Mouse (Mus musculus): ENCODE measurements at regions not wholly inside any gene's neighbourhood (a gene's known extent, or its start where the extent isn't known, plus 50 kb on each side); places are given as distances from the start of the nearest gene placed in this dataset.

DNA sequence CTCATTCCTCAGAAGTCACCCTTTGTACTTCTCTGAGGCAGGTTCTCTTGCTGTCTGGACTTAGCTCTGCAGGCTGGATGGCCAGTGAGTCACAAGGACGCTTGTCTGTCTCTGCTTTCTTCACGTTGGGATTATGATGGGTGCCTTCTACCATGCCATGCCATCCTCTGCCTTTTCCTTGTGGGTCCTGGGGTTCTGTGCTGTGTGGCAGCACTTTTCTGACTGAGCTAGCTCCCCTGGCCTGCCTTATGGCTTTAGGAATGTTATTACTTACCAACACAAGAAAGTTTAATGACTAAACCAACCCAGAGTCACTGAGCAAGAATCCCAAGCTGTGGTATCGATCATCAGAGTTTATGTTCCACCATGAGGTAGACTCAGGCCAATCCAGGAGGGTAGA is 280.7 kb downstream of the Gm49356 start:
- DNase-seq (ENCODE audit: low spot score in 2 of 2) = no peak

DNA sequence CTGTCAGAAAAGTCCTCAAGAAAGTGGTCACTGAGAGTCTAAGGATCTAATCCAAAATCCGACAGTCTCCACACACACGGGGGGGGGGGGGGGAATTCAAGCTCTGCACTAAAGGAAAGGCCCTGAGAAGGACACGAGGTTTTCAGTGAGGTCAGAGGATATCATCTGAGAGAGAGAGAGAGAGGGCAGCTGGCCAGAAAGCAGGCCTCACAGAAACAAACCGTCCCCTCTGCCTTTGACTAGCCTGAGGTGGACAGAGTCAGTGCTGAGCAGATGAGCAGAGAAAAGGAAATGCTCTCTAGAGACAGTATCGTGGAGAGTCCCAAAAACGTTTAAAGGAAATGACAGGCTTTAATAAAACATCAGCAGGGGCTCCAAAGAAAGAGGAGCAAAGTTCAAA is 282.0 kb downstream of the Gm49356 start:
- DNase-seq (ENCODE audit: low spot score in 2 of 2) = no peak

DNA sequence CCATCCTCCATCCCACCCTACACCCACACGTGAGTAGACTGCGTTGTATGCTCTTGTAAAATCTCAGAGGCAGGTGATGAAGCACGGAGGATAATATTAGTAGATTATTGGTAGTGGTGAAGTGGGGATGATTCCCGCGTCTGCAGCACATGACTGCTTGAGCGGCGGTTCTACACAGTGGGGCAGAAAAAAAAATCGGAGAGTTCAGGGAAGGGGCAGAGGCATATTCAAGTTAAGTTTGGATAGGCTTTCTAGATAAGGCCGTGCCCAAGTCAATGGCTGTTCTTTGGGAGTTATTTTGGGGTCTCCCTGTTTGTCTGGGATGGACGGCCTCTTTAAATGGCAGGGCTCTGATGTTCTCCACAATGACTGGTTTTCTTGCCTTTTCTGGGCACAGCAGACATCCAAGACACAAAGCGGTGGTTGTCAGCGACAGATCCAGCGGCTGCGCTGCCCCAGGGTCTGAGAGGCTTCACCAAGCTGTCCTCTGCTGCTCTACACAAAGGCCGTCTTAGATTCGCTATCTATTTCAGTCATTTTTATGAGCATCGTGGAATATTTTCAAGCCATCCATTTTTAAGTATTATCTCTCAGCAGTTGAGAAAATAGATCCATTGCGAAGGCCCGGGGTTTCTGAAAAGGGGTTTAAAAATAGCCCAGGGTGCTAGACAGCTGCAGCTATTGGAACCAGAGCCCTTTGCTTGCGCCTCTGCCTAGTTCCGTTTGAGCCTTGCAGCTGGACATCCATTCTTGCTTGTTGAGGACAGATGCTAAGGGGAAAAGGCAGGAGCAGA is 284.6 kb downstream of the Gm49356 start:
- DNase-seq (ENCODE audit: low spot score in 2 of 2) = no peak

DNA sequence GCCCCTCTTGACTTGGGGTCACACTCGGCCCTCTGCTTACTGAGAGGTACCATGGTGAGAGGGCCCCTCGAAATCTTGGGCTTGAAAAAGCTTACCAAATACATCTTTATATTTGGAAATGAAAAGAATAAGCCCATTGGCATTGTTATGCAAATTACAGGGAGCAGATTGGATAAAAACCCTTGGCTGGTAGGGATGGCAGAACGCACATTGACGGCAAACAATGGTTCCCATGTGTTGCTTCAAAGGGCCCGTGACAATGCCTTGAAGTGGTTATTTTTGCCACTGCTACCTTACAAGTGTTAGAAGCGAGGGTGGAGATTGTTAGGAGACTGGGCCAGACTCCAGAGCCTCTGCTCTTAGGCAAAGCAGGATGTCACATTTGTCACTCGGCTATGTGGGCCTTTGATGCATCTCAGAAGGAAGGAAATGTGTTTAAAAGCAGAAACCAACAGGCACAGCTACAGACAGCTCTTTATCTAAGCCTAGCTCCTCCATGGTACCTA is 285.2 kb downstream of the Gm49356 start:
- no peak for DNase-seq (ENCODE audit: low spot score in 2 of 2)

DNA sequence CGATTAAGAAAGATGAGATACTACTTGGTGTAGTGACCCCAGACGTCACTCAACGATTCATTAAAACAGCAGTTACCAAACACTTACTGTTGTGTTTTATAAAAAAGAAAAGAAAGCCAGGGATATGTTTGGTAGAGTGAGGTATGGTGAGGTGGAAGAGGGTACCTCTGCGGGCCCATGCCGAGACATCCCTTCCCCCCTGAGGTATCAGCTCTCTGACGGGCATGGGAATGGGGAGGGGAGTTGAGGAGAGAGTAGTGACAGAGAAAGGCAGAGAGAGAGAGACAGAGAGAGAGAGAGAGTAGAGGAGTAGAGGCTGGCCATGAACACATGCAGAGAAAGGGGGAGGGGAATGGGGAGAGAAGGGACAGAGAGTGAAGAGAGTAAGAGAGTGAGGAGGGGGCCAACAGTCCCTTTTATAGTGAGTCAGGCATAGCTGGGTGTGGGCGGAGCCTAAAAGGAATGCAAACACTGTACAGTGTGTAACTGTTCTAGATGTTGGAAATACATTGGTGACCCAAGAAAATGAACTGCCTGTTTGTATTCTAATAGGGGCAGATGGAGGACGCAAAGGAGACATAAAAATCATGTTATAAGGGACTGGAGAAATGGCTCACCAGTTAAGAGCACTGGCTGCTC is 285.9 kb downstream of the Gm49356 start:
- no peak for DNase-seq (ENCODE audit: low spot score in 2 of 2)

DNA sequence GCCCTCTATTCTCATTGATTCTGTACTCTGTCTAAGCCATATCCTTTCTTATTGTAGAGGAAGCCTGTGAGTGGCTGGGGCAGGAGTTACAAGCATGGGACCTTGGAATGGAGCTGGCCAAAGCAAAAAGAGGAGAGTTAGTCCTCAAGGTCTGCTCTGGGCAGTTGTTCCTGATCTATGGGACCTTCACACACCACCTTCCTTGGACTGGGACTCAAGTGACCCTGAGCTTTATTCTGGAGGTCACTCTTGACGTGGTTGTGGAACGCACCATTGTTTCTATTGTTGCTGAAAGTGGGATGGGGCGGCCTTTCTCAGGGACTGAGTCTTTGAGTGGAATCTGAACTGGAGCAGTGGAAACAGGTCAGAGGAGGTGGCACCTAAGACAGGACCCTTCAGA is 291.0 kb downstream of the Gm49356 start:
- no peak for DNase-seq (ENCODE audit: low spot score in 2 of 2)

DNA sequence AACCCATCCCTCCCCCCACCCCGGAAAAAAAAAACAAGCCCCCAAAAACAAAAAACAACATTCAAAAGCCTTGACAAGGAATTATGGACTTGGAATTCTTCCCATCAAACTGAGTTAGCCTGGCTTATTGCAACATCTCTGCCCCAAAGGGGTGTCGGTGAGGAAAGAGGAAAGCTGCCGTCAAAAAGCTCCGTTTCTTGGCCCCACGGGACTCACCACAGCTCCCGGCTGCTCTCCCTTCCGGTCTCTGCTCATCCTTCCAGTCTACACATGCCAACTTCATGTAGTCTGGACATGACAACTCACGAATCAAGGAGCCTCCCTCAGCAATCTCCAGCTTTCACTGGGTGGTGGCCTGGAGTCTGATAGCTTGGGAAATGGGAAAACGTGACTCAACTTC is 295.4 kb downstream of the Gm49356 start:
- DNase-seq (ENCODE audit: low spot score in 2 of 2) = no peak

DNA sequence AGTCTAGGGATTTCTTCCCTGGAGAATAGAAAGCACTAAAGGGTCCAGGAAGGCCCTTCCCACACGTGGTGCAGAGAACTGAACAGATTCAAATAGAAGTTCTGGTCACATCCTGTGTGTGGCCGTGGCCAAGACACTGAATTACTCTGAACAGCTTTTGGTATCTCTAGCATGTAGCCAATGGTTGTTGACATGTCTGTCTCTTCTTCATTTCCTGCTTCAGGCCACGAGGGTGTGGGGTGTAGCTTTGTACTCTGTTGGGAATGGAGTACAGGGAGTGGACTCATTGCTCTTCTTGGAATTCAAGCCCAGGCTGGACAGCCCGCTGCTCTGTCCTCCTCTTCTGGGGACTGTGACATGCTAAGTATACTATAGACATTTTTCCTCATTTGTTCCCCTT is 298.5 kb downstream of the Gm49356 start:
- no peak for DNase-seq (ENCODE audit: low spot score in 2 of 2)

DNA sequence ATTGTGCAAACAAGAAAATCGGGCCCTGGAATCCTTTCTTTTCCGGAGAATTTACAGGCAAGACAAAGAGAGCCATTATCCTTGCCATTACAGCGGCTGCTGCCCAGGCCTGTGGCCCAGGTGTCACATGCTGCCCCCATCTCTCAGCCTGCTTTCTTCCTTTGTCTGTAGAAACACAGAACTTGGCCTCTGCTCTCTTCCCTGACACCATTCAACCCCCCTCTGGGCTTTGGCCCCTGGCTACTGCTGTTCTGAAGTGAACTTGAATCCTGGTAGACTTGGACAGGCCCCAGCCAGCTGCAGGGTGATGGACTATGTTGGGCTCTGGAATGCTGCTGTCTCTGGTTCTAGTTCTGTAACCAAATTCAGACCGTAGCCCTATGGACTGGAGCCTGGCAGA is 299.3 kb downstream of the Gm49356 start:
- DNase-seq (ENCODE audit: low spot score in 2 of 2) = no peak

DNA sequence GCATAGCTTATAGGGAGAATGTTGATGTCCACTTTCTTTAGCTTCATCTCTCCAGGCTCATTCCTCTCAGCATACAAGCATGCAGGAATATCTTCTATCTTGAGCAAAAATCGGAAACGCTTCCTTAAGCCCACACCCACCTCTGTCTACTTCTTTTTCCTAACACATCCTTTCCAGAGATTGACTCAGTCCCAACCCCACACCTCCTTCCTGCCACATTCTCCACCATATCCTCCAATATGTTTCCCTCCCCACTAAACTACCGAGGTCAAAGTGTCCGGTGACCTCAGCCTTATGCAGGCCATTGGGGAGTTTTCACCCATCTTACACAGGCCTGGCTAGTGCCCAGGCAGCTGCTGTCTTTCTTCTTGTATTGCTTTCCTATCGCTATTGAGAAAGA is 301.4 kb downstream of the Gm49356 start:
- no peak for DNase-seq (ENCODE audit: low spot score in 2 of 2)

DNA sequence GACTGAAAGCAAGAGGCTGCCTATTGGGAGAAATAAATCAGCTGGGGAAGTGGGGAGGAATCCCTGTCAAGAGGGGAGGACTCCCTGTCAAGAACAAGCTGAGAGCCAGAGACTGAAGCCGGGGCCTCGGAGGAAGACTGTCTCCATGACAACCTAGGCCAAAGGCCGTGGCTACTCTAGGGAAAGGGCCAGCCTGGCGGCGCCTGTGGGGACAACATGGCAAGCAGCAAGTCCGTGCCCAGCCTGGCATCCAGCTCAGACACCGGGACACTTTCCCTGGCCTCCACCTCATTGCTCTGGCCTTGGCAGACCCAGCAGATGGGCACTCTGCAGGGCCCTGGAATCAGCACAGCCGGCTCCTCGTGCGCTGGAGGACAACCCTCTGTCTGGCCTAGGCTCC is 305.3 kb downstream of the Gm49356 start:
- DNase-seq (ENCODE audit: low spot score in 2 of 2) = no peak

DNA sequence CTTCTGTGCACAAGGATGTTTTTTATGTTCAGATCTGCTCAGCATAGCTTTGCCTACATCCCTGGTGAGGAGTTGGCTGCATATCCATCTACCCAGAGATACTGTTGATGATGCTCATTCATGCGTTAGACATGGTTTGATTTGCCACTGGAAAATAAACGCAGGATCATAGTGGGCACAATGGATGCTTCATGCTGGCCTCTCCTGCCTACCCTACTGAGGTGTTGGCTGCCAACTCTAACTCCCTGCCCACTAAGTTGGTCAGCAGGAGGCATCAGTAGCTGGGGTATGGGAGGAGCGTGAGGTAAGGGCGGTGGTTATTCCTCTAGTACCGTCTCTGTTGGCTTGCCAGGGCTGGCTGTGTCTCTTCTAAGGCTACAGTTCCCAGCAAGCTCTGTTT is 307.3 kb downstream of the Gm49356 start:
- no peak for DNase-seq (ENCODE audit: low spot score in 2 of 2)

DNA sequence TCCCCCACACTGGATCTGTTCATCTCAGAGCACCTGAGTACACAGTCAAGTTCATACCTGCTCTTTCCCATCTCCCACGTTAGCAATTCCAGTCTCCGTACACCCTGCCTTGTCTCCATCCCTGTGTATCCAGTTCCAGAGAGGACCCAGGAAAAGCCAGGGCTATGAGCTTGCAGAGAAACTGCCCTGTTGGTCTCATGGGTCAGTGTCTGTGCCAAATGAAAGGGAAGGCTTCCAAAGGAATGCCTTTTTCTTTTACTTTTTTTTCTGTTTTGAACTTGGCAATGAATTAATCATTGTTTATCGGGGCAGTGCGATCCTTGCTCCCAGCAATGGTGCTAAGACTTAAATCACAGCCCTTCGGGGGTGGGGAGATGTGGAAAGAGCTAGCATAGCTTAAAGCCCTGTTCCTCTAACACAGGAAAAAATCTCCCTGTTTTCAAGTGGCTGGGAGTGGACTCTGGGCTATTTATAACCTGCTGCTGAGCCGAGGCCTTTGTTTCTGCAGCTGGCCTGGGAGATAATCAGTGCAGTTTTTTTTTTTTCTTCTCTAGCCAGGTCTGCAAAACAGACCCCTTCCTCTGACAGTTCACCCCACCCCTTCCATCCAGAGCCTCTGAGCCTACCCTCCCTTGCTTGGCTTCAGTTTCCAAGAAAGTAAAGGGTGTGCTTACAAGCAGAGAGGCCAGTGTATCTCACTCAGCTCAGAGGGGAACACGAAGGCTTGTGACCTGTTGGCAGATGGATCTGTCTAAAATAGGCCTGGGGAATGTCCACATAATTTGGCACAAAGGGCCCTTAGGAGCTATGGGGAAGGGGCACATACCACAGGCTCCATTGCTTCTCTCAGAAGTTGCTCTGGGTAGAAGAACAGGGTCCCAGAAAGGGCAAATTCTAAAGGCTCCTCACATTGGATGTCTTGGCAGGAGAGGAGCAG is 308.6 kb downstream of the Gm49356 start:
- DNase-seq (ENCODE audit: low spot score in 2 of 2) = no peak

DNA sequence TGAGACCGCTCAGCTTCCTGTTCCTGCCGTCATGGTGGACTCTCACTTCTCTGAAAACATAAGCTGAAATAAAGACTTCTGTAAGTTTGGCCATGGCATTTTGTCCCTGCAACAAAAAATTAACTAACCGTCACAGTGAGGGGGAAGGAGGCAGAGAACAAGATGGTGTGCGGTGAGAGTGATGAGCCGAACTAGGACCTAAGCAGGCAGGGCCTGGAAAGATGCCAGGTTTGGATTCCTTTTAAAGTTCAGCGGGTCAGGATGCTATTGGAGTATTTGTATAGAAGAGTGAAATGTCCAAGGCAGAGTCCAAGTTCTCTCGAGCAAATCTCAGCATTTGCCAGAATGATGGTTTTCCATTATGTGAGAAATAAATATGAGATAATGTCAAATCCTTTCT is 312.3 kb downstream of the Gm49356 start:
- DNase-seq (ENCODE audit: low spot score in 2 of 2) = no peak

DNA sequence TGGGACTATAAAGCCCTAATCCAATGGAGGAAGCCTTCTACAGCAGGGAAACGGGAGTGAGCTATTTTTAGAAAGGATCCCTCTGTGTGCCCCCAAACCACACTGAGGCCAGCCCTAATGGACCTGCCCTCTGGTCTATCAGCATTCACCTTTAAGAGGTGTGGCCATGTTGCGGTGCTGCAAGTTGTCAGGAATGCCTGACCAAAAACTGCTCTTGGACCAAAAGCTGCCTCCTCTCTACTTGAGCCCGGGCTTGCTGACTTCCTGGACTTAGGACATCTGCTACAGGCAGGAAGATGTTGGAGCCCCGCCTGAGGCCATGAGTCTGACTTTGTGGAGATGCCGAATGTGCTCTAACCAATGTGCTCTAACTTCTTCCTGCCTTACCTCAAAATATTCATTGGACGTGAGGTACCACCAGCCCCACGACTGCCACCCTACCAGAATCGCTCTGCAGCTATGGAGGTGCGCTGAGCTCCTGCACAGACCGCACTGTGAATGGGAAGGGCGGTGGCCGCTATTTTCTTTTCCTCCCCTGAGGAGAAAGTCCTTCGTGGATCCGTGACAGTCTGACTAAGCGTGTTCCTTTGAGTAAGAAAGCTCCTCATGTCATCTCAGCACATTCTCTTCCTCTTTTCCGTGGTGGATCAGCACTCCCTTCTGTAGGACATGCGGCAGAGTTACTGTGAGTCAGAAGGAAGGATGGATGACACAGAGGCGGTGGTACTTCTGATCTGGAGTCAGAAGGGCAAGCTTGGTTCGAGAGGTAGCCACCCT is 313.0 kb downstream of the Gm49356 start:
- DNase-seq (ENCODE audit: low spot score in 2 of 2) = no peak

DNA sequence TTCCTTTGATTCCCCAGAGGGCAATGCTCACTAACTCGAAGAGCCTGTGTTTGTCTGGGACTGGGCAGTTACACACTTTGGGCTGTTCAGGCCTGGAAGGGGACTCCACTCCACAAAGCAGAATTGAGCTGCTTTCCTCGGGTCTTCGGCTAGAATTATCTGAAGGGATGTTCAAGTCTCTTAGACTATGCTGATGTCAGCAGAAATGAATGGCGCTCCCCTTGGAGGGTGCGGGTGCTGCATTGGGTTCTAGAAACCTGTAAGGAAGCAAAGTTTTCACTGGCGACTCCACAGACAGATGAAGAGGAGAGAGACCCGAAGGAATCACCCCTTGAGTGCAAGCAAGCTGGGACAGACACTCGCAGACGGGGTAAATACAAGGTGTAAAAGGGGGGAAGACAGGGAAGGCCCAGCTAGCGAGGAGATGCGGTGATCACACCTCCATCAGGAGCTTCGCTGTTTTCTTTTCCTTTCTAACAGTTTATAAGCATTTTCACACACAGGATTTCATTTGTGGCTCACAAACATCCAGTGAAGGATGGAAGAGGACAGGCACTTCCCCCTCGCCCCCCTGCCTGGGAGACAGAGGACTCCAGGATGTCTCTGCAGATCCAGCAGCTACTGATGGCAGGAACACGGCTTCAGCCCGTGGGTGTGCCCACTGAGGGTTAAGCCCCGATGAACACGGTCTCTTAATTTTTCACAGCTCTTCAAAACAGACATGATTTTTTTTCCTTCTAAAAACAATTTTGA is 314.2 kb downstream of the Gm49356 start:
- no peak for DNase-seq (ENCODE audit: low spot score in 2 of 2)

DNA sequence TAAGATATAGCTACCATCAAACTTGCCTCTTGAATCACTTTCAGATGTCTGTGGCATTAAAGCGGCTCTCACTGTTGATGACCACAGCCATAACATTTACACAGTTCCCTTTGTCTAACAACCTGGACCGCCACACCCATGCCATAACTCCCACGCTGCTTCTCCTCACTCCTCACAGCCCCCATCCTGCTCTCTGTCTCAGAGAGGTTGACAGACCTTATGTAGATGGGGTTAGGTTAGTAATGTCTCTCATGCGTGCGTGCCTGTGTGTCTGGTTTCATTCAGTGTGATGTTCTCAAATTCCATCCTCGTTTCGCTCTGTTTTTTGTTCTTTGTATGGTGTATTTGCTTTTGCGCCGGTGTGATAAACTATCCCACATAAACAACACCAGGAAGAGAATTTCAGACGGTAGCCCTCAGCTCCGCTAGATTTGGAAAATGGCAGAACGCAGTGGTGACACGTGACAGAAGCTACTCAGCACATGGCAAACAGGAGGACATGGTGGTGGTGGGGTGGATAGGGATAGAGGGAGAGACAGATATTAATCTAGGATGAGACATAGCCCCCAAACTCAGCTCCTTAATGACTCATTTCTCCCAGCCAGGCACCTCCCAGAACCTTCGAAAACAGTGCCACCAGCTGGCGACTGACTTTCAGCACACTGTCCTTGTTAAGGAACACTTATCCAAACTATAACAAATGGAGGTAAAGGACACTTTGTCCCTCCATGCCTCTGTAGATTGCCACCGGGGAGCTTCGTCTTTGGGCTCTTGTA is 314.9 kb downstream of the Gm49356 start:
- no peak for DNase-seq (ENCODE audit: low spot score in 2 of 2)

DNA sequence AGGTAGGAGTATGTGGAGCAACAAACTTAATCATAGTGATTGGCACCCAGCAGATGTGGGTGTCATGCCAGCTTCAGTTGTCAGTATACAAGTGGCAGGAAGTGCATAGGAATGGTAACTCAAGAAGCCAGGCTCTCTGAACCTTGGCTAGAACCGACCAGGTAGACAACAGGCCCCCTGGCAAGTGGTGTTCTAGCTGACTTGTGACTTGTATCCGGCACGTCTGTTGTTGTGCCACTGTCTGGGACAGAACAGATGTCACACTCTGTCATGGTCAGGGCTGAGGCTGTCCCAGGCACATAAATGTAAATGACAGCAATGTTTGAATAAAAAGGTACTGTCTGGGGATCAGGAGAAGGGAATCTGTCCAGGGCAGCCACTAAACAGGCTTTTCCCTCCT is 316.0 kb downstream of the Gm49356 start:
- DNase-seq (ENCODE audit: low spot score in 2 of 2) = no peak

DNA sequence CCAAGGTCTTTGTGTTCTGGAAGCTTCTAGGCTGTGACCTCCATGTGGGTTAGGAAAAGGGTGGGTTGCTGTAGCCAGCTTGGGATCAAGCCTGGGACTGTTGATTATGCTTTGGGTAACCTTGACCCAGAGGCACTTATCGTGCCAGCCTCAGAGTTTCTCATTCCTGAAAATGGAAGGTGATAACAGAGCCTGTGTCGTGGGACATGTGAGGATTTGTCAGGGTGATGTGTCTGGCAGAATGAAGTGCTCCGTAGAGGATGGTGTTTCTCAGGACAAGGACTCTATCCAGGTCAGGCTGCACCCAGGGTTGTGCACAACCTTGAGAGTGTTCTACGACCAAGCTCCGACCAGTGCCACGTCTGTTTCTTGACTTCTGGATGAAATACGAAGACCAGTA is 316.4 kb downstream of the Gm49356 start:
- no peak for DNase-seq (ENCODE audit: low spot score in 2 of 2)

DNA sequence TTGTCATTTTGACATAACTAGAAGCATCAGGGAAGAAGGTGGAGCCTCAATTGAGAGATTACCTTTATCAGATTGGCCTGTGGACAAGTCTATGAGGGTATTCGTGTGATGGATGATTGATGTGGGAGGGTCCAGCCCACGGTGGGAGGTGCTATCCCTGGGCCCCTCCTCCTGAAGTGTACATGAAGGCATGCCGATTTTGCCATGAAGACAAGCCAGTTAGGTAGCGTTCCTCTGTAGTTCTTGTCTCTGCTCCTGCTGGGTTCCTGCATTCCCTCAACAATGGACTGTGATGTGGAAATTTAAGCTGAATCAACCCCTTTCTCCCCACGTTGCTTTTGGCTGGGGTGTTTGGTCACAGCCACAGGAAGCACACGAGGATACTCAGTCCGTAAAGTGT is 317.5 kb downstream of the Gm49356 start:
- DNase-seq (ENCODE audit: low spot score in 2 of 2) = no peak
